Mouse (Mus musculus): ENCODE measurements at regions not wholly inside any gene's neighbourhood (a gene's known extent, or its start where the extent isn't known, plus 50 kb on each side); places are given as distances from the start of the nearest gene placed in this dataset.

DNA sequence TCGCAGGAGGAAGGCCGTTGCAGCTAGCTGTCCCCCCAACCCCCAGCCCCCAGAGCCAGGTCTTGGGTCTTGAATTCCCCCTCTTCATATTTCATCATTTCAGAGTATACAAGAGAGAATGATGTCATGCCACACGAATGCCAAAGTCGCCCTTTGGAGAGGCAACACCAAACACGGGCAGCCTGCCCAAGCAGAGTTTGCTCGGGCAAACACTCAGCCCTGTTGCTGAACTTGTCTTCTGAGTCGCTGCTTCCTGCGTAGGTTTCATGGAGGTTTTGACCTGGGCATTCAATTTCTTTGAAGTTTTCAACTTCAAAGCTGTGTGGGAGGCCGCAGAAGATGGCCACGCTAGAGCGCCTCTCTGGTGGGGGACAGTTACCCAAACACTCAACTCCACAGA, 72.8 kb upstream of the Slc45a1 start:
- no peak for DNase-seq

DNA sequence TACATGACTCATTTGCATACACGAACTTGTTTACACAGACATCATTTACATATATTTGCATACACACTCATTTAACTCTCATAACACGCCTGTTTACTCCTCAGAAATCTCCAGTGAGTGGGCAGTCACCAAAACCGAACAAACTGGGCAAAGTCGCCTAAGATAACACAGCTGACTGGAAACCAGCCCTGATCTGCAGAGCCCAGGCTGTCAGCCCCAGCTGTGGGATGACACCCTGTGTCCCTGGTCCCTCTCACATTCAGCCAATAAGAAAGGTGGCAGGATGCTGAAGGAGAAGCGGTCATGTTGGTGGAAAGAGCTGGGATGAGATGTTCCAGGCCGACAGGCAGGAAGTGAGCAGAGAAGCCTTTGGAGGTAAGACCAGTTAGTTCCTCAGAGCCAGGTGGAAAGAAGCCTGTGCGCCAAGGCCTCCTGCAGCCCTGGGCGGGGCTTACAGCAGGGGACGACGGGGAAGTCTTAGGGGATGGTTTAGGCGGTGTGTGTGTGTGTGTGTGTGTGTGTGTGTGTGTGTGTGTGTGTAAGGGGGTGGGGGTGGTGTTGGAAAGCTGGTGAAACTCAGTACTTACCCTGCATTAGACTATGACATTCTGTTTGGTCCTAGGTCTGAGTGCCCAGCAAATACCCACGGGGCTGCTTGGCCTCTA, 69.8 kb upstream of the Slc45a1 start:
- no peak for DNase-seq

DNA sequence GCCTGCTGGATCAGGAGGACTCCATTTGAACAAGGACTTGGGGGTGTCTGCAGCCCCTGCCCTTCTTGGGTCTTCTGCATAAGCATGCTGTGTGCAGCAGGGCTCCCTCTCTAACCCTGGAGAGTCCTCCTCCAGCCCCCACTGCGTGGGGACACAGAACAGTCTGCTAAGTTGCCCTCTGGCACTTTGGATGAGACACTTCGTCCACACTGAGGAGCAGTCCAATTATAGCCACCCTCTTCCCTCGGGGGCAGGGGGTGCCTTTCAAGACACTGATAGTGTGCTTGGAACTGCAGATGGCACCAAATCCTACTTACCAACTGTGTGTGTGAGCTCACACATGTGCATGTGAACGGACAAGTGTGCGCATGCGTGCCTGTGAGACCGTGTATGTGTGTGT, 65.9 kb upstream of the Slc45a1 start:
- no peak for DNase-seq

DNA sequence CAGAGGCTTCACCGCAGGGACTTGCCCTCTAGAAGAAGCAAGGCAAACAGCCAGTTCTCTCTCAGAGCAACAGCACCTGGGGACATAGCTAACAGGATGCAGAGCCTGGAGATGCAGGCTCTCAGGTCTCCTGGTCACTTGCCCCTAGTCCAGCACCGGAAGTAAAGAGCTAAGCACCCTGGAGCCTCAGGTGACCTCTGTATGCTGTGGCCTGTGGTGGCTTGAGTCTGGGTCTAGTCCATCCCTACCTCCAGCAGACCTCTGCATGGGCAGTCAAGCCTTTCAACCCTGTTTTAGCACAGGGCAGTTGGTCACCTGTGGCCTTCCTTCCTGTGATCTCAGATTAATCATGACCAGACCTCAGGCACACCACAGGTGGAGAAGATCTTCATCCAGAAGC, 63.1 kb upstream of the Slc45a1 start:
- DNase-seq, result no peak

DNA sequence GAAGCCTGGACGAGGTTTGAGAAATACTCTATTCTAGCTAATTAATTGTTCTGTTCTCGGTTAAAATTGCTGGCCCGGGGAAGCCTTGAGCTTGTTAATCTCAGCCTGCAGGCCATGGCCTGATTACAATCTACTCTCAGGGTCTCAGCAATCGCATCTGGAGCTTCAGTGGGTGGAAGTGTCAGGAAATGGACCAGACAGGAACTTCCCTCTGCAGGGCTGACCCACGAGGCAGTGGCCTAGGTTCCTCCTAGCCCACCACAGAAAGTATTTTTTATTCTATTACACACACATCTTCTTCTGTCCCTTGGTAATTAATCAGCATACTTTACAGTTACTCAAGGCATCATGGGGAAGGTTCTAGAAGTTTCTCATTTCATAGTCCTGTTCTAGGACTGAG, 61.3 kb upstream of the Slc45a1 start:
- DNase-seq, result no peak

DNA sequence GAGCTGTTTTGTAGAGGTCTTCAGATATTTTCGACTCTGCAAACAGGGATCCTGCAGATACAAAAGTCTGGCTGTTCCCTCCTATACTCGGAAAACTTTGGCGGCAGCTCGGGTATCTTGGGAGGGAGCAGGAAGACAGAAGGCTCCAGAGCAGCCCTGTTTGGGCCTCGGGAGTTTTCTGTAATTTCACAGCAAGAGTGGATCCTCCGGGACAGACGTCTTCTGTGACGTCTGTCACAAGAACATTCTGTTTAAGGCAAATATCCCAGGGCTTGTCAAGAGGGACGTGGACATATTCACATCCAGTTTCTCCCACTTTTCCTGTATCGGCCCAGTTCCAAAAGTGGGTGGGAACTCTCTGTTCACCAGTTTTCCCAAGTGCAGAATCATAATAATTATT, 60.9 kb upstream of the Slc45a1 start:
- DNase-seq, result no peak

DNA sequence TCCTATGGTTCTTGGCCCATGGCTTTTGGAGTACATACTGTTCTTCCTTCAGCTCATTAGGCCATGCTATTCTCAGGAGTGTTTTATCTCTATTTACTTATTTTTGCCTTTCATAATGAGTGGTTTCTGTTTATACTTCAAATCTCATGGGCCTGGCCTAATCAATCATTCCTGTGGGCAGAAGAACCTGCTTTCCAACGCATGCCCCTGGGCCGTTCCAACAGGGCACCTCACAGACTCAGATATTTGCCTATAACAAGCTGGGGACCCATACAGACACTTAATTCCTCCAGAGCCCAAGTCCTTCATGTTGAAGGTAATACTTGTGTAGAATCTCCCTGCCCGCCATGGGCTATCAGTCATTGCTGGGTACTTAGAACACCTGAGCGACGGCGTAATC, 59.7 kb upstream of the Slc45a1 start:
- DNase-seq, result no peak

DNA sequence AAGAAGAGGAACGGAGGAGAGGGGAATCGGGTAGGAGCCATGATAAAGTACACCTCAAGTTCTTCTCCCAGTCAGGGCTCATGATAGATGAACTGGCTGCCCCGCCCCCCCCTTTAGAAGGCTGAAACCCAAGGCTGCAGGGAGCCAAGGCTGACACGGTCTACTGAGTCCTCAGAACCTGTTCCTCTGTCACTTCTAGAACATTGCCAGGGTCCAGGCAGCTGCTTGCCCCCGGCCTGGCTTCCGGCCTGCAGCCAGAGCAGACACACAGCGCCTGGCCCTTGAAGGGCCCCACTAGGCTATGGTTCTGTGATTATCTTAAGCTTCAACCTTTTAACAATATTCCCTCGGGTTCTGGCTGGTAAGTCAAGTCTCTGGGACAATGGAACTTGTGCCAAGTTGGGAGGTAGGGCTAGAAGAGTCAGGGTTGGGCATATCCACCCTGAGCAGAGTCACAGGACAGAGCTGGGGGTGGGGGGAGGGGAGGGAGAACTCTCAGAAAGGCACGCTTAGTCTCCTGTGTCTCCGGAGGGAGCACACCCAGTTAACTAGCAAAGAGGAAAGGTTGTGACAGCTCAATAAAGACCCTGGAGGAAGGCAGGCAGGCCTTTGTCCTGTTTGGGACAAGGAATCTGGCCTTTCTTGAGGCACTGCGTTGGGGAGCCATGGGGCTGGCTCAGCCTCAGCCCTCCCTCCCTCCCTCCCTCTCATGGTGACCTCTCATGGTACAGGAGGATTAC, 57.6 kb upstream of the Slc45a1 start:
- no peak for DNase-seq

DNA sequence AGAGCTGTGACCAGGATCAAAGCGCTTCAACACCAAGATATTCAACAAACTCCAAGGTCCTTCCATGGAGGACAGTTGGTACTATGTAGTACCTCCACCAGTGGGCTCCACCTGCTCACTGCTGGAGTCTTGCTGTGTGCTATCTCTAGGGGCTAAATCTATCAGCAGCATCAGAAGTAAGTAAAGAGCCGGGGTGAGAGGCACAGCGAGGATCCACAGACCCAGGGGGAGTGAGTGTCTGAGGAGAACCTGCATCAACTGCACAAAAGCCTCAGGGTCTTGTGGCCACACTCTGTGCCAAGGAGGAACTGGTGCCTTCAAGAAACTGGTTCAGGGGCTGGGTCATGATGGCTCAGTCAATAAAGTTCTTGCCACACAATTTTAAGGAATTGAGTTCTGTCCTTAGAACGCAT, 56.6 kb upstream of the Slc45a1 start:
- no peak for DNase-seq

DNA sequence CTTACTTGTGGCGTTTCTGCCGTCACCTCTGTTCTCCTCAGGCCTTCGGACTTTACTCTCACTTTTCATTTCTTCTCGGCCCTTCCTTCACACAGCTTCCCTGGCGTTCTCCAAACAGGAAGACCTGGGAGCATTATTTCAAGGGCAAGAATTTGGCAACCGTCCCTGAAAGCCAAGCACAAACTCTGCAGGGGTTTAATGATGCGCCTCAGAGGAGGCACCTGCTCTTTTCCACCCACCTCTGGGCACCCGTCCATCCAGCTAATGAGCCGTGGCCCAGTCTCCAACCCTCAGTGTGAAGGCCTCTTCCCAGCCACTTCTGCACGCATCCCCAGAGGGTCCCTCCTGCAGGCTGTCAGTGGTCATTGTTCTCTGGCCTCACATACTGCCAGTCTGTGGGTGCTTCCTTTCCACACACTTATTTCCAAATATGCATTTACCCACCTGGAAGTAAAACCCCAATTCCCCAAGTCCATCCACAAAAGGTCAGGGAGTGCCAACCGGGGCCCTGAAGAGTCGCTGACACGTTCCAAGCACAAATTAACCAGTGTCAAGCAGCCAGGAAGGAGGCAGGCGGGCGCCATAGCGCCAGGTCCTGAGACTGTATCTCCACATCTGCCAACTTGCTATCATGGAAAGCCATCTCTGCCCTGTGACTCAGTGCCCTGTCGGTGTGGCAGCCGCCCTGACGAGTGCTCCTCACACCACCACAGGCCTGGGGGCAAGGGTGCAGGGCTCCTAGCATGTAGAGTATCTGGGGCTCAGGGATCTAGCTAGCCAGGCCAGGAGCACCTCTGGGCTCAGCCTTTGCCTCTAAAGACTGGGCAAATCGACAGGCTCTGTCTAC, 56.0 kb upstream of the Slc45a1 start:
- DNase-seq, result no peak

DNA sequence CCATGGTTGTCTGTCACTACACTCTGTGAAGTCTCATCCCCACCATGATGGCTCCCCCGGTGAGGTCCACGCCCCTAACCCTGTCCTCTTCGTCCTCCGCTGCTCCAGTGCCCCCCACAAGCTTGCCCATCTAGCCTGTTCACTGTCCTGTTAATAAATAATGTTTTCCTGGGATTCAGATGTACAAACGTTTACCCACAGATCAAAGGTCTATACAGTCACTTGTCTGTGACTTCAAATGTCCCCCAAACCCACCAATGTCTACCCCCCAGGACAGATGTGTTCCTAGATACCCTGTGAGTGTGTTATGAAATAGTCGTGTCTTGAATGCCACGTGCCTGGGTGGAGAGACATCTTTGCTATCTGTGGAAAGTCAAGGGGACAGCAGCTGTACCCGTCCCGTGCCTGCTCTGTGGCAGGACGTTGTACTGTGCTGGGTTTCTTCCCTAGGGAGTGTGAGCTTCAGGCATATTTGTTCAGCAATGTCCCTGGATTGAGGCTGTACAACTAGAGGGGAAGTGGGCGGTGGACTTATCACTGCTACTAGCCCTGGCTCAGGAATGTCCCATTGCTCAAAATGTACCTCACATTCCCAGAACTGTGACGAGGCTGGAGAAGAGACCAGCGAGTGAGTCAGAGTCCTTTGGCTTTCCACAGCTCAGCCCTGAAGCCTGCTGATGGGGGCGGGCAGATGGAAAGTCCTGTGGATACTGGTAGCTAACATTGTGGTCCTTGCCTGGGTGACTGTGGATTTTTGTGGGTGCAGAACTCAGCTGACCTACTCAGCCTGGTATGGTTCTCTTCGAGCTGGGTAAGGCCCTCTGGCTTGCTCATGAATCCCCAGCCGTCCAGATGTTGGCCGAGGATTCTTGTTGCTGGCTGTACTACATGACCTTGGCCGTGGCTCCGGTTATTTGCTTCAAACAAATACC, 55.1 kb upstream of the Slc45a1 start:
- no peak for DNase-seq

DNA sequence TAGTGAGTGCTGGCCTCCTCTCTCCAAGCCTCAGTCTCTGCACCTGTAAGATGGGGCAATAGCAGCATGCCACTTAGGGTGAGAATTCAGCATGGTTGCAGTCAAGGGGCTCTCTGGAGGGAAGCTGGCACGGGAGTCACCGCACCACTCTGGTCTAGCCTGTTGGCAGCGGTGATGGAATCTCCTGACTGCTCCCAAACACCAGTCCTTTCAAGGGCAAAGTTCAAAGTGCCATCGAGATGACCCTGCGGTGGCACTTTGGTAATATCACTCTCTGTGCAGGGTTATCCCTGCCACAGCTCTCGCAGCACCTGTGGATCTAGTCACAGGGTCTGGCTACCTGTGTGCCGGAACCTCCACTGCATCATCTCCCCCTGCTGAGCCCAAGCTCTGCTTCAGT, 54.3 kb upstream of the Slc45a1 start:
- DNase-seq, result no peak

DNA sequence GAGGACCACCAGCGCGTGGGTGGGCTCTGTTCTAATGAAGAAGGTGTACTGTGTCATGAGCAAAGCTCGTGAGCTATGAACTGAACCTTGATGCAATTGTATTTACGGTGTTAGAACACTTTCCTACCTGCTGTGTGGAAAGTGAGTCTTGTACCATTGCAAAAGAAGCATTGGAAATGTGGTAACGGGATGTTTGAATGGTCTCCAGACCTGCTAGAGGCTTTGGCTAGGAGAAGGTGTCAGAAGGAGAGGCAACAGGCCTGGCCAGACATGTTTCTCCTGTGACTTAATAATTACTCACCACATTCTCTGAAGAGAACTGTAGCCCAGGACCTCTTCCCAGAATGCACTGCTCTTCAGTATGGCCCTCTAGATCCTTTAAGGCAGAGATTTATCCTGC, 51.3 kb upstream of the Slc45a1 start:
- no peak for DNase-seq

All from liver (tissue).